Mouse (Mus musculus) CH12.LX (cell line): ENCODE measurements at regions not wholly inside any gene's neighbourhood (a gene's known extent, or its start where the extent isn't known, plus 50 kb on each side); places are given as distances from the start of the nearest gene placed in this dataset.

Experiments used
- CHD1 ChIP-seq: IDR thresholded peaks from 2 replicates; pipeline ENCODE4 v1.6.1; 2012; ENCODE audit warnings: low read depth, low read length, improper control_type of control experiment, inconsistent platforms
- CTCF ChIP-seq, 2 experiments: IDR thresholded peaks in 1 of 2; conservative IDR thresholded peaks in 1 of 2; 2 replicates each; pipeline ENCODE4 v1.5.1; 2011 to 2012; ENCODE audit warnings: low read depth in 2 of 2, low read length in 2 of 2, improper control_type of control experiment in 1 of 2, inconsistent platforms in 1 of 2, mild to moderate bottlenecking in 1 of 2, moderate library complexity in 1 of 2
- EP300 ChIP-seq: IDR thresholded peaks from 2 replicates; pipeline ENCODE4 v1.6.1; 2011; ENCODE audit warnings: low read length, improper control_type of control experiment
- KAT2A ChIP-seq: IDR thresholded peaks from 2 replicates; pipeline ENCODE4 v1.6.1; 2012; ENCODE audit warnings: low read length, improper control_type of control experiment, inconsistent platforms; ENCODE audit not compliant: insufficient replicate concordance
- MAFK ChIP-seq: IDR thresholded peaks from 2 replicates; pipeline ENCODE4 v1.6.1; 2011; ENCODE audit warnings: low read length, improper control_type of control experiment; ENCODE audit not compliant: insufficient replicate concordance
- MAX ChIP-seq: IDR thresholded peaks from 2 replicates; pipeline ENCODE4 v1.6.1; 2011; ENCODE audit warnings: low read length, improper control_type of control experiment
- MYC ChIP-seq: IDR thresholded peaks from 2 replicates; pipeline ENCODE4 v1.6.1; 2011; ENCODE audit warnings: low read depth, mild to moderate bottlenecking, improper control_type of control experiment, low read length
- POLR2A ChIP-seq: IDR thresholded peaks from 2 replicates; pipeline ENCODE4 v1.6.1; 2011; ENCODE audit warnings: low read depth, mild to moderate bottlenecking, improper control_type of control experiment, low read length
- UBTF ChIP-seq: IDR thresholded peaks from 2 replicates; pipeline ENCODE4 v1.6.1; 2012; ENCODE audit warnings: low read depth, mild to moderate bottlenecking, inconsistent platforms, low read length, improper control_type of control experiment, moderate library complexity
- ZNF384 ChIP-seq: IDR thresholded peaks from 2 replicates; pipeline ENCODE4 v1.6.1; 2012; ENCODE audit warnings: low read depth, low read length, improper control_type of control experiment, inconsistent platforms

DNA sequence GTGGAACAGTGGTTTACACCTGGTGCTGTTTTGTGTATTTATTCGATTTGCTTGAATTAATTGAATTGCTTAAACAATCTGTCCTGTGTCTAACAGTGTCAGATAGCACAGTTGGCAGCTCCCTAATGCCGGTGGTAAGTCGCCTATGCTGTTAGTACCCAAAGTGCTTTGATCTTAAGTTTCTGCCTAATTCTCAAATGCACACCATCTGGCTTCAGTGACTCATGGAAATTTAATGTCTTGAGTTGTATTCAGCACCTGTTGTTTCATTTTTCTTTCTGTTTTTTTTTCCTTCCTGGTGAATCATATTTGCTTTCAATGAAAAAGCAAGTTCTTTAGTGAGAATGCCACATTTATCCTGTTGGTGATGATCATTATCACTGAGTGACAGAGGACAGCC, 201.7 kb upstream of the Nrip1 start:
- no peak for TF ChIP-seq CTCF (conservative IDR thresholded peaks at IDR 0.05 in 1 of 2, IDR thresholded peaks at IDR 0.05 in 1 of 2; ENCODE audit: low read depth in 2 of 2, low read length in 2 of 2)
- no peak for TF ChIP-seq MAX
- TF ChIP-seq MAFK: no peak
- TF ChIP-seq UBTF: no peak
- TF ChIP-seq EP300: no peak
- TF ChIP-seq CHD1: no peak
- no peak for TF ChIP-seq MYC
- TF ChIP-seq POLR2A: no peak
- TF ChIP-seq ZNF384: no peak
- no peak for TF ChIP-seq KAT2A
